Mouse (Mus musculus) stomach, embryonic 15.5 days (tissue): ENCODE data around the gene Sp2. TPM values are rescaled to one million over a fixed set of nuclear protein-coding genes. Genes with fewer than 3 reads are reported as not detected.

Experiments
- ATAC-seq: fragments of 200-750 bp; cut with Nextera tagmentation; 2 replicates; pipeline ENCODE4 v1.8.0; 2017; ENCODE audit warnings: low read depth, moderate number of reproducible peaks, moderate TSS enrichment; ENCODE audit not compliant: insufficient read depth, low FRiP score
- H3K27ac ChIP-seq: fragments of 300-500 bp; sonication (generic); 2 replicates; pipeline ENCODE4 v1.5.1; 2015; ENCODE audit warnings: mild to moderate bottlenecking, inconsistent platforms
- H3K27me3 ChIP-seq: fragments of 300-500 bp; sonication (generic); replicated peaks from 2 replicates; pipeline ENCODE4 v1.6.1; 2015; ENCODE audit warnings: inconsistent platforms
- H3K36me3 ChIP-seq: fragments of 300-500 bp; sonication (generic); 2 replicates; pipeline ENCODE4 v1.6.1; 2015; ENCODE audit warnings: inconsistent platforms
- H3K4me1 ChIP-seq: fragments of 300-500 bp; sonication (generic); 2 replicates; pipeline ENCODE4 v1.6.1; 2015; ENCODE audit warnings: inconsistent platforms
- H3K4me2 ChIP-seq: fragments of 300-500 bp; sonication (generic); 2 replicates; pipeline ENCODE4 v1.6.1; 2015; ENCODE audit warnings: mild to moderate bottlenecking, inconsistent platforms
- H3K4me3 ChIP-seq: fragments of 300-500 bp; sonication (generic); replicated peaks from 2 replicates; pipeline ENCODE4 v1.5.1; 2015; ENCODE audit warnings: inconsistent platforms
- H3K9ac ChIP-seq: fragments of 300-500 bp; sonication (generic); 2 replicates; pipeline ENCODE4 v1.6.1; 2015; ENCODE audit warnings: inconsistent platforms
- H3K9me3 ChIP-seq: fragments of 300-500 bp; sonication (generic); 2 replicates; pipeline ENCODE4 v1.6.1; 2016; ENCODE audit warnings: inconsistent platforms
- WGBS: fragments of 180-500 bp; shearing (Covaris S2); methylation state at CpG from one replicate; pipeline ENCODE4 v1.1.7; 2015; 5-methylcytosine and 5-hydroxymethylcytosine counted together
- polyA plus RNA-seq: library from polyadenylated mRNA; unstranded; fragments of >200 nt; fragmentation: Nextera tagmentation; extraction: Ambion mirVana; gene quantifications from 2 replicates; pipeline ENCODE4 v1.2.1, GENCODE M21; 2015

The Sp2 gene
- polyA plus RNA-seq, 1 experiment from 2014 or later: 12.7 TPM

- WGBS: 42% methylated on average over 3 of the region's 3 CpGs
- peak overlapping the region; percentile 92; the same call in 1 of the 2 replicates for H3K27ac ChIP-seq
- H3K4me2 ChIP-seq: peak overlapping the region; percentile 60
- H3K27me3 ChIP-seq: no peaks in the 10 kb centered on the region
- no peaks in the 10 kb centered on the region for H3K9me3 ChIP-seq
- peak overlapping the region; percentile 78 for H3K4me3 ChIP-seq
- peaks cover 19% of the 10 kb centered on the region for H3K4me1 ChIP-seq
- ATAC-seq: no peak
- H3K36me3 ChIP-seq: no peaks in the 10 kb centered on the region
- H3K9ac ChIP-seq: peak overlapping the region; percentile 88; the same call in 1 of the 2 replicates
These were observed 6.4 kb downstream of the Sp2 start for GRCm38 (mm10) chr11:96976379-96976687.

DNA sequence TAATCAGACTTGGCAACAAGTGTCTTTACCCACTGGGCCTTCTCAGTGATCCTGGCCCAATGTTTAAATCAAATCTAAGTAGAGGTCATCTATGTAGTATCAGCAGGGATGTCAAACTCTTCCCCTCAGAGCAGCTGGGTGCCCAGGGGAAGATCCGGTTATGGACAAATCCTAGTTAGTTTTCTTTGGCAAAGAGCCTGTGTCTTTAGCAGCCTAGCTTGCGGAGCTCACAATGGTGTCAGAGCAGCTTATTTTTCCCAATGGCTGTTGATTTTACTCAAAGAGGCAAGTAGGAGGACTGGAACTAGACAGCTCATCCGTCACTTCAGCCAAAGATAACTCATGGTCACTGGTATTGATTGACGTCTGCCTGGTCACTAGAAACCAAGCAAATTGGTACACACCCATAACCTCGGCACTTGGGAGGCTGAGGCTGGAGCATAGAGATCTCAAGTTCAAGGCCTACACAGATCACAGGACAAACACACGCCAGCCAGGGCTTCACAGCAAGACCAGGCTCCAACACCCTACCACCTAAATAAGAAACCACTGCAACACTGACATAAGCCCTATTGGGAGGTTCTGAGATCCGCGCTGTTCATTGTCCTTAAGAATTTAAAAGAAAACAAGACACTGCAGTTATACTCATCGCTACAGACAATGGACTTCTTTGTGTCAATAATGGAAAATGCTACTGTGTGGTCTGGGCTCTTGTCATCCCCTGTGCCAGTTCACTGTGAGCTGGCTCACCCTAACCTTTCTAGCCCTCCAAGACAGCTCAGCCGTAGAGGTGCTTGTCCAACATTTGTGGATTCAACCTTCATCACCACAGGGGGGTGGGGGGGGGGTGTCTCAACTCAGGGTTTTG, 7.0 kb downstream of the Sp2 start:
- Histone ChIP-seq H3K4me3 (peak overlapping the region; percentile 78), H3K9me3 (no peaks in the 10 kb centered on the region), H3K4me1 (peaks cover 19% of the 10 kb centered on the region), H3K27ac (0 out of 2 replicates have a peak overlapping the region, but pooled peaks have one; percentile 92), H3K9ac (no peak overlapping the region; the same call in 1 of the 2 replicates), H3K27me3 (no peaks in the 10 kb centered on the region), H3K36me3 (no peaks in the 10 kb centered on the region), H3K4me2 (peak overlapping the region; percentile 60)
- no peak for ATAC-seq
- 75% methylated on average over 10 of the region's 10 CpGs for WGBS

GRCm38 (mm10) chr11:96974813-96975212, 7.9 kb downstream of the Sp2 start:
- WGBS: 74% methylated on average over 5 of the region's 5 CpGs
- H3K4me2 ChIP-seq: no peak overlapping the region
- H3K36me3 ChIP-seq: no peaks in the 10 kb centered on the region
- no peak for ATAC-seq
- no peaks in the 10 kb centered on the region for H3K9me3 ChIP-seq
- no peak overlapping the region for H3K4me3 ChIP-seq
- no peak overlapping the region for H3K9ac ChIP-seq
- H3K27ac ChIP-seq: no peak overlapping the region
- H3K27me3 ChIP-seq: no peaks in the 10 kb centered on the region
- H3K4me1 ChIP-seq: peaks cover 26% of the 10 kb centered on the region

GRCm38 (mm10) chr11:96973426-96973964, 9.3 kb downstream of the Sp2 start:
- Histone ChIP-seq H3K4me1 (peaks cover 34% of the 10 kb centered on the region), H3K36me3 (no peaks in the 10 kb centered on the region), H3K4me2 (no peak overlapping the region), H3K4me3 (no peak overlapping the region), H3K9ac (no peak overlapping the region), H3K27ac (no peak overlapping the region), H3K9me3 (no peaks in the 10 kb centered on the region), H3K27me3 (no peaks in the 10 kb centered on the region)
- WGBS: 84% methylated on average over 5 of the region's 5 CpGs
- no peak for ATAC-seq

DNA sequence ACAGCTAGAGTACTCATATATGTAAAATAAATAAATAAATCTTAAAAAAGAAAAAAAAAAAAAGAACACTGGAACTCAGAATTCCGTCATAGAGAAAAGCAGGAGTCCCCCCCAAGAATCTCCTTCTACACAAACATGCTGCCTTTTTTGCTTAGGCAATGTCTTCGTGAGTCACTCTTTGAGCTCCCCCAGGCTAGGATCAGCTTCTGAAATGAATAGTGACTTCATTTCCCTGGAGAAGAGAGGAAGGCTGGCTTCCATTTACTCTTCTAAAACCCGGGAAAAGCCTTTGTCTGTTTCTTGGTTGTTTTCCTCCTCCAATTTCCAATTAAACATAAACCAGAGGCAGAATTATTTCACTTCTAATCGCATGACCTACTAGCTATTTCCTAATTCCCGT, 9.9 kb downstream of the Sp2 start:
- H3K27me3 ChIP-seq: no peaks in the 10 kb centered on the region
- H3K4me1 ChIP-seq: peaks cover 36% of the 10 kb centered on the region
- H3K9ac ChIP-seq: no peak overlapping the region
- no peak overlapping the region for H3K4me2 ChIP-seq
- 72% methylated on average over 5 of the region's 5 CpGs for WGBS
- H3K27ac ChIP-seq: no peak overlapping the region
- H3K9me3 ChIP-seq: no peaks in the 10 kb centered on the region
- no peak for ATAC-seq
- no peaks in the 10 kb centered on the region for H3K36me3 ChIP-seq
- no peak overlapping the region for H3K4me3 ChIP-seq

DNA sequence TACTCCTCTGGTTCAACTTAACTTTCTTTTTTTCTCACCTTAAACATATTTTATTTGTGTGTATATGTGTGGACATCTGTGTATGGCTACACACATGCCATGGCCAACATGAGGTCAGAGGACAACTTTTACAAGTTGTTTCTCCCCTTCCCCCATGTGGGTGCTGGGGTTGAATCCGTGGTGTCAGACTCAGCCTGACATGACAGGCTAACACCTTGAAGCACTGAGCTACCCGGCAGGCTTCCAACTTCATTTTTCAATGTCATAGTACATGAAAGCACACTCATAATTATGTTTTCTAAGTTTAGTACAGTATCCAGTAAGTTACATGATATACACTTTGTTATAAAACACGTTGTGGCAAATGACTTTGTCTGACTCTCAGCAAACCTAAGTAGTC, 12.4 kb downstream of the Sp2 start:
- Histone ChIP-seq H3K27ac (peak overlapping the region; percentile 87), H3K9ac (no peak overlapping the region), H3K4me1 (peaks cover 31% of the 10 kb centered on the region), H3K9me3 (no peaks in the 10 kb centered on the region), H3K4me3 (no peak overlapping the region), H3K27me3 (no peaks in the 10 kb centered on the region), H3K4me2 (0 out of 2 replicates have a peak overlapping the region, but pooled peaks have one; percentile 14), H3K36me3 (no peaks in the 10 kb centered on the region)
- WGBS: 46% methylated on average over 3 of the region's 3 CpGs
- ATAC-seq: no peak

- H3K4me1 ChIP-seq: peaks cover 31% of the 10 kb centered on the region
- 0 out of 2 replicates have a peak overlapping the region, but pooled peaks have one; percentile 14 for H3K4me2 ChIP-seq
- H3K27ac ChIP-seq: peak overlapping the region; percentile 87
- ATAC-seq: peak; percentile 41; the same call in 1 of the 2 replicates
- no peaks in the 10 kb centered on the region for H3K27me3 ChIP-seq
- WGBS: 35% methylated on average over 1 of the region's 1 CpGs
- no peaks in the 10 kb centered on the region for H3K36me3 ChIP-seq
- no peak overlapping the region; the same call in 1 of the 2 replicates for H3K9ac ChIP-seq
- no peak overlapping the region for H3K4me3 ChIP-seq
- H3K9me3 ChIP-seq: no peaks in the 10 kb centered on the region
These were observed 13.0 kb downstream of the Sp2 start for GRCm38 (mm10) chr11:96969746-96970145.

DNA sequence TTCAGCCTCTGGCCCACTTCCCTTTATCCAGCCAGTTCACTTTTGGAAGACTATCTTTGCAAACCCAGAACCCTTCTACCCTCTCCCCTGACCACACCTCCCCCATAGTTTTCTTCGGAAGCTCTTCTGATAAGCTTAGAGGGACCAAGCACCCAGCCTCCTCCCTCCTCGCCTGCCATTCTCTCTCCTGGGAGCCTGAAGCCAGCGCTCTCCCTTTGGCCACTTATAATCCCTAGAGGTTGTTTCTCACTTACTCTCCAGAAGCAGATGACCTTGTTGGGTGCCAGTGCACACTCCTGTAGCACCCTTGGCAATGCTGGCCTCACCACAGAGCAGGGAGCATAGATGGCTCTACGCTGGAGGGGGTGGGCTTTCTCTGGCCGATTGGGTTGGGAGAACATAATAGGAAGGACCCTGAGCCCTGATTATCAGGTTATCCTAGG, 13.5 kb downstream of the Sp2 start:
- H3K36me3 ChIP-seq: no peaks in the 10 kb centered on the region
- no peaks in the 10 kb centered on the region for H3K27me3 ChIP-seq
- WGBS: 62% methylated on average over 5 of the region's 5 CpGs
- H3K9ac ChIP-seq: no peak overlapping the region
- H3K4me3 ChIP-seq: no peak overlapping the region
- H3K9me3 ChIP-seq: no peaks in the 10 kb centered on the region
- peak overlapping the region; percentile 87 for H3K27ac ChIP-seq
- H3K4me2 ChIP-seq: 0 out of 2 replicates have a peak overlapping the region, but pooled peaks have one; percentile 14
- peak; percentile 8; the same call in 1 of the 2 replicates for ATAC-seq
- H3K4me1 ChIP-seq: peaks cover 31% of the 10 kb centered on the region

DNA sequence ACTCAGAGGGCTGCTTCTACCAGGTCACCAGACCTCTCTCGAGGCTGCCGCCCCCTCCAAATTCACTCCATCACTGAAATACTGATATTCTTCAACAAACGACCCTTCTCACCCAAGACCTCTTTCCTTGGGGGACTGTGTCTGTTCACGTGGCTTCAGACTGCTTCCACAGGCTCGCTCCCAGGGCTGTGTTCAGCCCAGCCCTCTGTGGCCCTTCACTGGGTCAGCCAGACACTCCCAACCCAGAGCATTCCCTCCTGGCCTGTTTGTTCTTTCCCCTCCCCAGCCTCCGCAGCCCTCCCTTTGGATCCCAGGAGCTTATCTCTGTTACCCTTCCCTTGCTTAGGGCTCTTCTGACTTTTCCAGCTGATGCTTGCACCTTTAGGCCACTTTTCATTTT, 14.3 kb downstream of the Sp2 start:
- no peak overlapping the region for H3K9ac ChIP-seq
- H3K9me3 ChIP-seq: no peaks in the 10 kb centered on the region
- peak overlapping the region; percentile 87 for H3K27ac ChIP-seq
- H3K4me2 ChIP-seq: peak overlapping the region; percentile 6; the same call in 1 of the 2 replicates
- H3K27me3 ChIP-seq: no peaks in the 10 kb centered on the region
- H3K36me3 ChIP-seq: no peaks in the 10 kb centered on the region
- no peak for ATAC-seq
- peaks cover 28% of the 10 kb centered on the region for H3K4me1 ChIP-seq
- no peak overlapping the region for H3K4me3 ChIP-seq
- 38% methylated on average over 6 of the region's 6 CpGs for WGBS

- Histone ChIP-seq H3K9ac (no peak overlapping the region), H3K4me2 (peak overlapping the region; percentile 22), H3K4me3 (no peak overlapping the region), H3K4me1 (peaks cover 27% of the 10 kb centered on the region), H3K9me3 (no peaks in the 10 kb centered on the region), H3K27ac (peak overlapping the region; percentile 87), H3K36me3 (no peaks in the 10 kb centered on the region), H3K27me3 (no peaks in the 10 kb centered on the region)
- ATAC-seq: no peak
- 73% methylated on average over 11 of the region's 11 CpGs for WGBS
These were observed 15.1 kb downstream of the Sp2 start for GRCm38 (mm10) chr11:96967544-96968269.

DNA sequence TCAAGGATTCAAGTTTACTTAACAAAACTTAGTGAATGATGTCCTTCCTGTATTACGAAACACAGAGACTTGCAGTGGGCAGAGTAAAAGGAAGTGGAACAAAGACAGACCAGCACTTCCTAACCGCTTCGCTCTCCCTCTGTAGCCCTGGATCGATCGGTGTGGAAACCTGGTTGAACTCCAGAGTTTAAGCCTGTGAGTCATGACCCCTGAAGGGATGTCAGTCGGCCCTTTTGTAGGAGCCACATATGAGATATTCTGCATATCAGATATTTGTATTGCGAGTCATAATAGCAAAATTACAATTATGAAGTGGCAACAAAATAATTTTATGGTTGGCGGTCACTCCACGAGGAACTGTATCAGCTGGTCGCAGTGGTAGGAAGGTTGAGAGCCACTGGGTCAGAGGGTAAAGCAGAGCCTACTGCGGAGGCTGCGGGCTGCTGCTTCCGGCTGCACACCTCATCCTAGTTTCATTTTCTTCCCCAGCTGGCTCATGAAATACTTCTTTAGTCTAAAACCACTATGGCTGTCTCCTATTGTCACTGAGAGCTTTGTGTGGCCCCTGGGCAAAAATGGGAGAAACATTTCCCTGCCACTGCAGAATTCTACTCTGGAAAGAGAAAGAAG, 15.7 kb downstream of the Sp2 start:
- Histone ChIP-seq H3K4me2 (peak overlapping the region; percentile 22; the same call in 1 of the 2 replicates), H3K4me1 (peaks cover 27% of the 10 kb centered on the region), H3K4me3 (no peak overlapping the region), H3K27ac (peak overlapping the region; percentile 52; the same call in 1 of the 2 replicates), H3K9ac (no peak overlapping the region), H3K9me3 (no peaks in the 10 kb centered on the region), H3K36me3 (peaks cover 4% of the 10 kb centered on the region; the same call in 1 of the 2 replicates), H3K27me3 (no peaks in the 10 kb centered on the region)
- WGBS: 73% methylated on average over 13 of the region's 13 CpGs
- no peak for ATAC-seq
